Mouse (Mus musculus): ENCODE measurements around the gene Tsen54. TPM values are rescaled to one million over a fixed set of nuclear protein-coding genes. Genes with fewer than 3 reads are reported as not detected.
A peak's percentile ranks its signal among the peaks of the same experiment; 100 is the strongest.

Tsen54 gene
- total RNA-seq (2021) = 10 to 100 TPM in 1 of 2 experiments, 1 to 10 TPM in 1; 9.4 to 10.9 TPM

- DNase-seq (ENCODE audit: extremely low spot score in 1 of 2, low spot score in 1 of 2) = peak; percentile 75 to 90
These were observed at the start of gene Tsen54 for GRCm38 (mm10) chr11:115814605-115815450. Gene Tsen54, plus strand, starts transcription at chr11:115814724.

DNA sequence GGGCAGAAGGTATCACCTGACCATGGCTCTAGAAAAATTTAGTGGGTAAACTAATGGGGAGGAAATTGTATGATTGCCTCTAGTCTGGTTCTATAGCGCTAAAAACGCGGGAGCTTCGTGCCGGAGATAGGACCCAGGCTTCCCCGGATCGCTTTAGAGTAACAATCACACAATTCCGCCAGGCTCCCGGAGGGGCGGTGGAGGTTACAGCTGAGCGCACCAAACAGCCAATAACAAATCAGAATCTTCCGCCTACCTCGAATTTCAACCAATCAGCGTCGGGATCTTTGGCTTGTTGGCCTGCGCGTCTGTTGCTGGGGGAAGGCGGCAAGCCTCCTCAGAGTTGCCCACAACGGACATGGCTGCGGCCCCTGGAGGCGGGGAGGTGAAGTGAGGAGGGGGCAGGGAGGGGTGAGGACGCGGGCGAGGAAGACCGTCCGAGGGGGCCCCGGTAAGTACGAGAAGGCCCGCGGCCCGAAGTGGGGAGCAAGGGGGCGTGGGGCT is 49.4 kb upstream of the Tsen54 start, which contains the start of gene Tmem94:
Tmem94 (plus strand) TSS at position 331 of the 504 bp plus-strand sequence.
- peak; percentile 94 to 97 for DNase-seq (ENCODE audit: extremely low spot score in 1 of 2, low spot score in 1 of 2)

GRCm38 (mm10) chr11:115765607-115766141 is 48.9 kb upstream of the Tsen54 start:
- DNase-seq (ENCODE audit: extremely low spot score in 1 of 2, low spot score in 1 of 2) = peak in 1 of 2 experiments; percentile 53

DNA sequence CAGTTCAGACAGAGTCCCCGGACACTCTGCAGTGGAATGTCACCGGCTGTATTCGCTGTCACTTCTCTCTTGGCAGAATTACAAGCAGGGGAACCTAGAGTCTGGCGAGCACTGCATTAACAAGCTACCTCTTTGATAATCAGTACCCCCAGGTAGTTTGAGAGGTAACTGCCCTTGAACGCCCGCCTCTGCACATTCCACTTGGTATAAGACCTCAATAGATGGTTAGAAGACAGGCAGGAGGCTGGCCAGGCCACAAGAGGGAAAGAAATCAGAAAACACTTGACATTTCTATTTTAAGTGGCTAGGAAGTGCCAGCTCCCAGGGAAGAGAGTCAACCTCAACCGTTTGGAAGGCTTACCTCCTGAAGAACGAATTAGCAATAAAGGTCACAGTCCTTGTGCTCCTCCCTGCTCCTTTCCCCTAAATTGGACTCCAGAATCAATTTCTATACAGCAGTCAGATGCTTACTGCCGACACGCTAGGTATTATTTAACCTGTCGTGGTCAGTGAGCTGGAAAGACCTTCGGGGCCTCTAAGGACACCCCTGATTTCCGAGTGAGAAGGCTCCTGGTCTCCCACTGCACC is 48.1 kb upstream of the Tsen54 start:
- DNase-seq (ENCODE audit: extremely low spot score in 1 of 2, low spot score in 1 of 2) = no peak

DNA sequence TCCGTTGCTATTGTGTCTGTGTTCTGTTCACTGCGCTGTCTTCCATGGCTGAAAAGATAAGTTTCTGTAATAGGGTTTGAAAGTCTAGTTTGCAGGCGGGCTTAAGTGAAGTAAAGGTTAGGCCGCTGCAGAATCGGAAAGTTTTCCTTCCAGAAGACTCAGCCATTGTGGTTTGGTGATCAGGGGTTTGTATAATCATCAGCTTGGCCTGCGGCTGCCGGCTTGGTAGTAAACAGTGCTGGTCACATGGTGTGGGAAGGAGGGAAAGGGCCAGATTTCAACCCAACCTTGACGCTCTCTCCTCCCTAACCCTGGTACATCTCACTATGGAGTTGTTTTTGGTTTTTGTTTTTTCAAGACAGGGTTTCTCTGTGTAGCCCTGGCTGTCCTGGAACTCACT is 47.5 kb upstream of the Tsen54 start:
- DNase-seq (ENCODE audit: extremely low spot score in 1 of 2, low spot score in 1 of 2) = no peak

DNA sequence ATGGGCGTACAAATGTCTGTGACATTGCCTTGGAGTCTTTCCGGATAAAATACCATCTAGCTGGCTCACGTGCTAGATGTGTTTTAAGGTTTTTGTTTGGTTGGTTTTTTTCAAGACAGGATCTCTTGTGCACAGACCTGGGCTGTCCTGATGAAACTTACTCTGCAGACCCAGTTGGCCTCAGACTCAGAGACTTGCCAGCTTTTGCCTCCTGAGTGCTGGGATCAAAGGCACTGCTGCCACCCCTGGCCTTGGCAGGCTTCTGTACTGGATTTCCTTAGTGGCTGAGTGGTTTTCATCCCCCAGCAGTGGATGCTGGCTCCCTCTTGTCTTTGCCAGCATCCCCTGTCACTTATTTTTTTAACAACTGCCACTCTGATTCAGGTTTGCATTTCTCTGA is 45.6 kb upstream of the Tsen54 start:
- DNase-seq (ENCODE audit: extremely low spot score in 1 of 2, low spot score in 1 of 2) = no peak

DNA sequence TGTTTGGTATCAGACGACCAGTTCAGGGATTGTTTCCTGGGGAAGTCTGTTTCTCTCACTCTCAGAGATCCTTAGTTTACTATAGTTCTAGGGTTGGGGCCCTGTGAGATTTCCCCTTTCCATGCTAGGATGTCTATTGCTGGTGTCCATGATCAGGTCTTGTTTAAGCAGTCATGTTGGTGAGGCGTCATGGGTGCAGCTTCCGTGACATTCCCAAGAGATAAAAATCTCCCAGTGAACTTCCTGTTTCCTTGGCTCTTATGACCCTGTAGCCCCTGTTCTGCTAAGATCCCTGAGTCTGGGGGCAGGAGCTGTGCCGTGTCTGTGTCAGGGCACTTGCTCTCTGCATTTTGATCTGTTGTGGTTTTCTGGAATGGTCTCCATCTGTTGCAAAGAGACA is 39.9 kb upstream of the Tsen54 start:
- no peak for DNase-seq (ENCODE audit: extremely low spot score in 1 of 2, low spot score in 1 of 2)

- DNase-seq (ENCODE audit: extremely low spot score in 1 of 2, low spot score in 1 of 2) = no peak
These were observed 38.5 kb upstream of the Tsen54 start for GRCm38 (mm10) chr11:115775821-115776665.

DNA sequence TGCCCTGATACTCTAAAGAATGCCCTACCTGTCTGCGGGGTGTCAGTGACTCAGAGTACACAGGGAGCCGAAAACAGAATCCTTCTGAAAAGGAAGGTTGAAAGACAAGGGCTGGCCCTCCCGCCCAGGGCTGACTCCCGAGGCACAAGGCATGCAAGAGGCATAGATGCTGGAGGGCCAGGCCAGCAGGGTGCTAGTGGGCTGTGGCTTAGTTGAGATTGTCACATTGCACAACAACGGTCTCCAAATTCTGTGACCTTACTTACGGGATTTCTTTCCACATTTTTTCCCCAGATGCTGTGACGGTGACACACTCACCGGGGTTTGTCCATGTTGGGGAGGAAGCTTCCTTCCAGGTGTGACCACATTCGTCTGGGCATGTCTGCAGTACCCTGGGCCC is 37.6 kb upstream of the Tsen54 start:
- no peak for DNase-seq (ENCODE audit: extremely low spot score in 1 of 2, low spot score in 1 of 2)

GRCm38 (mm10) chr11:115777487-115778335 is 36.8 kb upstream of the Tsen54 start:
- DNase-seq (ENCODE audit: extremely low spot score in 1 of 2, low spot score in 1 of 2) = no peak

DNA sequence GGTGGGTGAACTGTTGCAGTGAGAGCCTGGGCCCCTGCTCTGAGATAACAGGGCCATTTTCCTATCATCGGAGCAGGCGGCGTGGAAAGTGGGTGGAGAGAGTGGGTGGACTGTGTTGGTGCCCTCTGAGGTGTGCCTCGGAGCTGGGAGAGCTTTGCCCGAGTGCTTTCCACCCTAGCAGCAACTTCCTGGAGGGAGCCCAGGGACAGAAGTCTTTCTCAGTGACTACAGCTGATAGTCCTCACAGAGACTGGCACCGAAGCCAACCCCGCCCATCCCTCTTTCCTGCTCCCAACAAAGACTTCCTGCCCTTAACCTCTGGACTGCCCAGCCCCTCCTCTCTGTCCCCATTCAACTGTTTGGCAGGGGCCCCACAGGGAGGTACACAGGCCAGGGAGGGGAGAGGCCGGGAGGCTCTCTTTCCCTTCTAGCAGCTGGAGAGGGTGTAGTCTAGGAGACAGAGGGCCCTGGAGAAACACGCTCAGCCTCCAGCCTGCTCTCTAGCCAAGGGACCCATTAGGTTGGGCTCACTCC is 35.4 kb upstream of the Tsen54 start:
- peak in 1 of 2 experiments; percentile 32 for DNase-seq (ENCODE audit: extremely low spot score in 1 of 2, low spot score in 1 of 2)

DNA sequence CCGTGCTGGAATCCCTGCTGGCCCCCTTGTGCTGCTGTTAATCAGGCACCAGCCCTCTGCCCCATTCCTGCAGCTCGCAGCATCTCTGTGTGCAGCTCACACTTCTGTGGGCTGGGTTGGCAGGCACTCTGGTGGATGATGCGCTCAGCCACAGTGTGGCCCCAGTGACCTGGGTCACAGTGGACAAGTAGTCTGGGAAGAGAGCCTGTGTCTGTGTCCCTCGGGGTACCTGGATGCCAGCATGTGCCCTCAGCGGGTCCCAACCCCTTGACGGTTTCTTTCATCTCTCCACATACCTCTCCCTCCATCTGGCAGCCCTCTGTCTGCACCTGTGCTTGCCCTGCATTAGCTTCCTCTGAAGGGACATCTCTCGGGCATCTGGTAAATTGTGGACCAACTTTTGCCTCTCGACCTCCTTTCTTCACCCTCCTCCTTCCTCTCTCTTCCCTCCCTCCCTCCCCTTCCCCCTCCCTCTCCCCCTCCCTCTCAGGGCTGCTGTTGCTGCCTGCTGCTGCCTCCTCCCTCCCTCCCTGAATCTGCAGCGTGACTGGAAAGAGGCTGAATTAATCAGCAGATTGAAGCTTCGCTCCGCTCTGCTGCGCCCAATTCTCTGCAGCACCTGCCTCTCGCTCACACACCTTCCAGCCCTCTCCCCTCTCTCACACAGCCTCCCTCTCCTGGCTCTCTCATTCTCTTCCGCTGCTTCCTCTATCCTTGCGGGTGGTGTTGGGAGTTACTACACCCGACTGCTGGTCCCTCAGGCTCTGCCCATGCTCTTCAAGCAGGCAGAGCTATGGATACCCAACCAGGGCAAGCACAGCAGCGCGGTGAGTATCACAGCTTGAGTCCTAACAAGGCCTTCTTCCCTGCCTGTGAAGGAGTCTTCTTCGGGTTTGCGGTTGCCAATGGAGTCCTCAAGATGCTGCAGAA is 34.1 kb upstream of the Tsen54 start:
- peak; percentile 33 to 40 for DNase-seq (ENCODE audit: extremely low spot score in 1 of 2, low spot score in 1 of 2)

- DNase-seq (ENCODE audit: extremely low spot score in 1 of 2, low spot score in 1 of 2) = no peak
These were observed 28.1 kb upstream of the Tsen54 start for GRCm38 (mm10) chr11:115786473-115786872.

DNA sequence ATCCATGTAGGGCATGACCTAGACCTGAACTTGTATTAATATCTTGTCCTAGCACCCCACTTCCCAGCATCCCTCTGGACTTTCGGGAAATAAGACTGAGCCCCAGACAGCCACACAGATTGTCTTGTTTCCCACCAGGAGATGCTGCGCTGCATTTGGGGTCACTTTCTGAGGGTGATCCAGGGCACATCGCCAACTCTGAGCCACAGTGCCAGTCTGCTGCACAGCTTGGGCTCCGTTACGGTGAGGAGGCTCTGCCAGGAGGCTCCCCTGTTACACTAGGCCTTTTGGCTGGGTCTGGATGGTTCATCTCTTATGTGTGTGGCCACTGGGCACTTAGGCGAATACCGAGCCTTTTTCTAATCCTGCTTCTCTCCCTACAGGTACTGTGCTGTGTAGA is 24.7 kb upstream of the Tsen54 start:
- no peak for DNase-seq (ENCODE audit: extremely low spot score in 1 of 2, low spot score in 1 of 2)

GRCm38 (mm10) chr11:115791919-115792318 is 22.6 kb upstream of the Tsen54 start:
- no peak for DNase-seq (ENCODE audit: extremely low spot score in 1 of 2, low spot score in 1 of 2)

GRCm38 (mm10) chr11:115792353-115792752 is 22.2 kb upstream of the Tsen54 start:
- DNase-seq (ENCODE audit: extremely low spot score in 1 of 2, low spot score in 1 of 2) = no peak

DNA sequence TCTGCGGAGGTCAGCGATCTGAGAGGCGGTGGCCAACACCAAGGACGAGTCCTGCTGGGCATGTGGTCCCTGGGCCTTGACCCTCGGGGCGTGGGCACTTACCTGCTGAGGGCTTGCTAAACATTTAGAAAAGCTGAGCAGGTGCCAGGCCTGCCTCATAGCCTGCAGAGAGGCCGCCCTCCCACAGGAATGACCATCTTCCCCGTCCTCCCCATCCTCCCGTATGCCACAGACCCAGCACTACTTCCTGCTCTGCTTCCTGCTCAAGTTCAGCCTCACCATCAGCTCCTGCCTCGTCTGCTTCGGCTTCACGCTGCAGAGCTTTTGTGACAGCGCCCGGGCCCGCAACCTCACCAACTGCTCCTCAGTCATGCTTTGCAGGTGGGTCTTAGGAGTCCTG is 17.6 kb upstream of the Tsen54 start:
- DNase-seq (ENCODE audit: extremely low spot score in 1 of 2, low spot score in 1 of 2) = no peak

DNA sequence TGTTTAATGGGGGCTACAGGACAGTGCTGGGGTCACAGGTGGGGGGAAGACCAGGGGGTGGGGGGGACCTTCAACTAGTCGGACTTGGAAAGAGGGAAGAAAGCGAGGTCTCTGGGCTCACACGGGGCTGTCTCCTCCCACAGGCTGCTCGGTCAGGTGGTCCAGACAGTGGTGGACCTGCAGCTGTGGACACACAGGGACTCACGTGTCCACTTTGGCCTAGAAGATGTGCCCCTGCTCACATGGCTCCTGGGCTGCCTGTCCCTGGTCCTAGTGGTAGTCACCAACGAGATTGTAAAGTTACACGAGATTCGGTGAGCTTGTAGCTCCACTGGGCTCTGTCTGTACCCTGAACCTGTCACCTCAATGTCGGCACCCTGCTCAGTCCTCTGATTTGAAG is 16.9 kb upstream of the Tsen54 start:
- no peak for DNase-seq (ENCODE audit: extremely low spot score in 1 of 2, low spot score in 1 of 2)

All from layer of hippocampus, postnatal 25 days (tissue).